Mouse (Mus musculus) midbrain, embryonic 14.5 days (tissue): Measurements from ENCODE around the gene Gnpnat1. TPM values are rescaled to one million over a fixed set of nuclear protein-coding genes. Genes with fewer than 3 reads are reported as not detected.

Source experiments
- ATAC-seq: fragments of 200-750 bp; cut with Nextera tagmentation; 2 replicates; pipeline ENCODE4 v1.8.0; 2017; ENCODE audit warnings: moderate number of reproducible peaks, moderate library complexity; ENCODE audit not compliant: low FRiP score, low TSS enrichment
- DNase-seq: peaks from one replicate; pipeline ENCODE4 v3.0.0-alpha.2; 2015
- H3K27ac ChIP-seq: fragments of 300-500 bp; sonication (generic); replicated peaks from 2 replicates; pipeline ENCODE4 v1.5.1; 2014; ENCODE audit warnings: mild to moderate bottlenecking, low read depth, low read length, moderate library complexity
- H3K27me3 ChIP-seq: fragments of 300-500 bp; sonication (generic); 2 replicates; pipeline ENCODE4 v1.6.1; 2014; ENCODE audit warnings: low read length, control low read depth, mixed read lengths; ENCODE audit not compliant: control insufficient read depth, insufficient read depth
- H3K36me3 ChIP-seq: fragments of 300-500 bp; sonication (generic); 2 replicates; pipeline ENCODE4 v1.6.1; 2014; ENCODE audit warnings: low read length, control low read depth; ENCODE audit not compliant: control insufficient read depth, insufficient read depth
- H3K4me1 ChIP-seq: fragments of 300-500 bp; sonication (generic); 2 replicates; pipeline ENCODE4 v1.6.1; 2014; ENCODE audit warnings: mild to moderate bottlenecking, antibody characterized with exemption, low read length, control low read depth; ENCODE audit not compliant: control insufficient read depth, insufficient read depth
- H3K4me2 ChIP-seq: fragments of 300-500 bp; sonication (generic); 2 replicates; pipeline ENCODE4 v1.6.1; 2014; ENCODE audit warnings: mild to moderate bottlenecking, low read length, moderate library complexity
- H3K4me3 ChIP-seq: fragments of 300-500 bp; sonication (generic); replicated peaks from 2 replicates; pipeline ENCODE4 v1.5.1; 2014; ENCODE audit warnings: low read depth, low read length
- H3K9ac ChIP-seq: fragments of 300-500 bp; sonication (generic); replicated peaks from 2 replicates; pipeline ENCODE4 v1.6.1; 2014; ENCODE audit warnings: mild to moderate bottlenecking, low read length, moderate library complexity
- H3K9me3 ChIP-seq: fragments of 300-500 bp; sonication (generic); 2 replicates; pipeline ENCODE4 v1.6.1; 2016; ENCODE audit warnings: low read length, control low read depth, mixed read lengths; ENCODE audit not compliant: control insufficient read depth
- WGBS: fragments of 180-500 bp; shearing (Covaris S2); extraction: QIAGEN DNeasy Blood & Tissue Kit; methylation state at CpG from one replicate; pipeline ENCODE4 v1.1.7; 2014; 5-methylcytosine and 5-hydroxymethylcytosine counted together
- polyA plus RNA-seq: library from polyadenylated mRNA; unstranded; fragments of >200 nt; fragmentation: Nextera tagmentation; extraction: Ambion mirVana; gene quantifications from 2 replicates; pipeline ENCODE4 v1.2.1, GENCODE M21; 2014

Gene Gnpnat1
- polyA plus RNA-seq, 1 experiment from 2014 or later: 32.3 TPM

DNA sequence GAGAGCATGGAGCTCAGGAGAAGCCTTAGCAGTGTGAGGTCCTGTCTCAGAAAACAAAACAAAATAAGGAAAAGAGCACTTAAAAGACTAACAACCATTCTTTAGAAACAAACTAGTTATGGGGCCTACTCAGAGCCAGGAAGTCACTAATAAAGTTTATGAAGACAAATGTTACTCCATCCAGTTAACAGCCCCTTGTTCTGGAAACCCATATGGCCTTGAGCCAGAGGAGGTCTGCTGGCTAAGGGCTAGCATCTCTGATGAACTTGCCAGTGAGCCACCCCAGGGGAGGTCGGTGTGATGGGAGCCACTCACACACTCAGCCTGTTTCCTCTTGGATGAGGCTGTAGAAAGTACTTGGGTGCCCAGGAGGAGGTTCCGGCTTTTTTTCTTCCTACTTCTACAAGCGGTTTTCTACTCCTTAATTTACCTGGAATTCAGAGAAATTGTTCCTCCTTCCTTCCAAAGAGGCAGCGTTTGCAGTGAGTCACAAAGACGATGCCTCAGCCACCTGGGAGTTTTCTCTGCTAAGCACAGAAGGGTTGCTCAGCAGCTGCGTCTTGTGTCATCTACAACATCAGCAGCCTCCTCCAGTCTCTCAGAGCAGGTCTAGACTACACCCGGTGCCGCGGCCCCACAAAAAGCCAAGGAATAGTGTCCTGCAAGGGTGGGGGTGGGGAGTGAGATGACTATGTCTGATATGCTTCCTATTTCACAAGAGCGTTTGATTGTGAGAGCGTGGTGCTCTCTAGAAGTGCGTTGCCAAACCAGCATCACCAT lies 38.3 kb upstream of the Gnpnat1 start:
- H3K4me1 ChIP-seq: no peaks in the 10 kb centered on the region
- H3K4me2 ChIP-seq: no peak overlapping the region
- no peaks in the 10 kb centered on the region for H3K27me3 ChIP-seq
- H3K4me3 ChIP-seq: no peak overlapping the region
- no peak overlapping the region for H3K27ac ChIP-seq
- no peak overlapping the region for H3K9ac ChIP-seq
- ATAC-seq (no peak), DNase-seq (no peak)
- H3K36me3 ChIP-seq: no peaks in the 10 kb centered on the region
- 73% methylated on average over 12 of the region's 12 CpGs for WGBS
- H3K9me3 ChIP-seq: no peaks in the 10 kb centered on the region

DNA sequence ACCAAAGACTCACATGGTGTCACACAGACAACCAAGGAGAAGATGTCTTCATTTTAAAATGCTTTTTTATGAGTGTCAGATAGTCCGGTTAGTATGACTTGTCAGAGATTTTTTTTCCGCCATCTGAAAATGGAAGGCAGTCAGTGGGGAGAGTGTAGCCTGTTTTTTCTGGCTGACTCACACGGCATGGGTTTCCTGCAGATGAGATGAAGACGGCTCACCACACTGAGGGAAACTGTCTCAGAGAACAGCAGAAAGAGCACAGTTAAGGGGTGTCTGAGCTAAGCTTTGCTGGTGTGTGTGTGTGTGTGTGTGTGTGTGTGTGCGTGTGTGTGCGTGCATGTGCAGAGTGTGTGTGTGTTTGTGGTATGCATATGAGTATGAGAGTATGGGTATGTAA lies 36.6 kb upstream of the Gnpnat1 start:
- Histone ChIP-seq H3K36me3 (no peaks in the 10 kb centered on the region), H3K27me3 (no peaks in the 10 kb centered on the region), H3K4me2 (no peak overlapping the region), H3K9me3 (no peaks in the 10 kb centered on the region), H3K9ac (no peak overlapping the region), H3K4me1 (no peaks in the 10 kb centered on the region), H3K27ac (no peak overlapping the region), H3K4me3 (no peak overlapping the region)
- no peak for DNase-seq
- ATAC-seq: no peak
- WGBS: 77% methylated on average over 6 of the region's 6 CpGs

DNA sequence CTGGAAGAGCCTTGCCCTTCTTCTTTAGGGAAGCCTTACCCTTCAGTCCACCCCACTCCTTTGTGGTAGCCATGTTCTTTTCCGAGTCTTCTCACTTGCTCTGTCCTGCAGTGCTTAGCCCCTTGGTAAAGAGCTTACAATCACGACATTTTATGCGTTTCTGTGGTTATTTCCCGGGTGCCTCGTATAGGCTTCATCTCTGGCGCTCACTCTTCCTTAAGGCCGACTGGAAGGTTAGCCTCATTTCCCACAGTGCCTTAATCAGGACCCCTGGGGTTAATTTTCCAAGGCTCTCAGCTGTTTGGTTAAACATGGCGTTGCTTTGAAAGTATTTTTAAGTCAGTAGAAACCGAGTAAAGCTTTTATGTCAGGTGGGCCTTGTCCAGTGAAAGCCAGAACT lies 34.7 kb upstream of the Gnpnat1 start:
- WGBS: 67% methylated on average over 9 of the region's 9 CpGs
- H3K4me3 ChIP-seq: no peak overlapping the region
- H3K4me2 ChIP-seq: no peak overlapping the region
- H3K27ac ChIP-seq: no peak overlapping the region
- H3K27me3 ChIP-seq: no peaks in the 10 kb centered on the region
- no peaks in the 10 kb centered on the region for H3K36me3 ChIP-seq
- H3K4me1 ChIP-seq: no peaks in the 10 kb centered on the region
- no peaks in the 10 kb centered on the region for H3K9me3 ChIP-seq
- ATAC-seq: no peak
- DNase-seq: no peak
- H3K9ac ChIP-seq: no peak overlapping the region

DNA sequence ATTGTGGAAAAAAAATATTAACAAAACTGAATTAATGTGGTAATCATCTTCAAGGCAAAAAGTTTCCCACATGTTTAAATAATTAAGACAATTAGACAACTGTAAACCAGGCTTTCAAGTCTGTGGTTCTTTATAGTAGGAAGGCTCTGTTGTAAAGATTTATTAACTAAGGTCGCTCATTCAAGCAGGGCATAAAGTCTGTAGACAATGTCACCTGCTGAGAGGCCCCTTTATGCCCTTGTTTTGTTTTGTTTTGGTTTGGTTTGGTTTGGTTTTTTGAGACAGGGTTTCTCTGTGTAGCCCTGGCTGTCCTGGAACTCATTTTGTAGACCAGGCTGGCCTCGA lies 34.2 kb upstream of the Gnpnat1 start:
- no peaks in the 10 kb centered on the region for H3K4me1 ChIP-seq

DNA sequence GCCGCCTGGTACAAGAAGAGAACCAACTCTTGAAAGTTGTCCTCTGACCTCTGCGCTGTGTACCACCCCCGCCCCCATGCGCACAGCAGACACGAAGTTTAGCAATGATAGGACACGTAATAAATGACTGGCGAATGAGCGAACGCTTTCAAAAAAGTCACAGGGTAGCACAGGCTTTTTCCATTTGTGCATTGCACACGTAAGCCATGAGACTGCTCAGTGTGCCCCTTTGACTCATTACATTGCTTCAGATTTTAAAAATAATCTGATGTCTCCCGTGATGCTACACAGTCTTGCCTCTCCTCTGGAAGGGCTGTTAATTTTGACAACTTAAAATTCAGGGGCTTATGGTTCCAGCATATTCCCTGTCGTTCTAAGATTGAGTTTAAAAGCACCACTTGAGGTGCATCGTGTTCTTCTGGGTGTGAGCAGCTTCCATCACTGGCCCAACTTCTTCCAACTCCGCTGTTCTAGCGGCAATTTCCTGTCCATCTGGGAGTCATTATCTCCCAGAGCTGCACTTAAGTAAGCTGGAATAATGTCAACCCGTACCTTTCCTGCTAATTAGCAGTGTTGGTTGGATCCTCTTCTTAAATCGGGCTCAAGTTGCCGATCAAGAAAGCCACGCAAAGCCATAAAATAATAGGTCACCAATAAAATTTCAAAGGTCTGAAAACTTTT lies 33.7 kb upstream of the Gnpnat1 start:
- 92% methylated on average over 19 of the region's 19 CpGs for WGBS
- Histone ChIP-seq H3K4me1 (no peaks in the 10 kb centered on the region), H3K4me3 (no peak overlapping the region), H3K27me3 (no peaks in the 10 kb centered on the region), H3K4me2 (no peak overlapping the region), H3K9me3 (no peaks in the 10 kb centered on the region), H3K36me3 (no peaks in the 10 kb centered on the region), H3K27ac (no peak overlapping the region), H3K9ac (no peak overlapping the region)
- ATAC-seq: no peak
- DNase-seq: no peak

More for the DNA sequence above, 34.2 kb upstream of the Gnpnat1 start:
- Histone ChIP-seq H3K36me3 (no peaks in the 10 kb centered on the region), H3K9ac (no peak overlapping the region), H3K9me3 (no peaks in the 10 kb centered on the region), H3K4me3 (no peak overlapping the region), H3K27me3 (no peaks in the 10 kb centered on the region), H3K27ac (no peak overlapping the region), H3K4me2 (no peak overlapping the region)
- no peak for DNase-seq
- WGBS: 84% methylated on average over 2 of the region's 2 CpGs
- ATAC-seq: no peak

DNA sequence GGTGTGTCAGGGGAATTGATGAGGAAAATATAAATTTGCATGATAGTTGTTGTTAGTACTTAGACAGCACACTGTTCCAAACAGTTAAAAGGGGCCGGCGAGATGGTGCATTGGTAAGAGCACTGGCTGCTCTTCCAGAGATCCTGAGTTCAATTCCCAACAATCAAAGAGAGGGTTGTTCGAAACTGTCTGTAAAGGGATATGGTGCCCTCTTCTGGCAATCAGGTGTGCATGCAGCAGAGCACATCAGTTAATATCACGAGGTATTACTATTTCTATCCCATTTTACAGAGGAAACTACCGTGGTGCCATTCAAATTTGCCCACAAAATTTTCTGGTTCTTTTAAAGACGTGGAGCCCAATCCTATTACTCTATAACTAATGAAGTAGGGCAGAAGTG lies 29.5 kb upstream of the Gnpnat1 start:
- Histone ChIP-seq H3K4me1 (no peaks in the 10 kb centered on the region), H3K36me3 (no peaks in the 10 kb centered on the region), H3K27ac (no peak overlapping the region), H3K9ac (no peak overlapping the region), H3K27me3 (no peaks in the 10 kb centered on the region), H3K4me2 (no peak overlapping the region), H3K4me3 (no peak overlapping the region), H3K9me3 (peaks cover 8% of the 10 kb centered on the region; the same call in 1 of the 2 replicates)
- DNase-seq (no peak), ATAC-seq (no peak)
- WGBS: 67% methylated on average over 6 of the region's 6 CpGs

DNA sequence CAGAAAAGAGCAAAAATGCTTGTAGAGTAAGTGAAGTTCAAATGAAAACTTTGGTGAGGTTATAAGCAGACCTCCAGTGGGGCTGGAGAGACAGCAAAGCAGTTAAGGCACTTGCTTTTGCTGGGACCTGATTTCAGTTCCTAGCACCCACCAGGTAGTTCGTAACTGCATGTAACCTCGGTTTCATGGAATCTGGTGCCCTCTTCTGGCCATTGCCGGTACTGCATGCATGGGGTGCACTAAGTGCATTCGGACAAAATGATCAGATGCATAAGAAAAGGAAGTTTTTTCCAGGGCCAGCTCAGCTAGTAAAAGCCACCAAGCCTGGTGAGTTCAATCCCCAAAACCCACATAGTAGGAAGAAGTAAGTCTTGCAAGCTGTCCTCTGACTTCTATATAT lies 27.3 kb upstream of the Gnpnat1 start:
- ATAC-seq (no peak), DNase-seq (no peak)
- no peaks in the 10 kb centered on the region for H3K27me3 ChIP-seq
- no peak overlapping the region for H3K4me3 ChIP-seq
- WGBS: 70% methylated on average over 4 of the region's 4 CpGs
- H3K4me1 ChIP-seq: no peaks in the 10 kb centered on the region
- no peak overlapping the region for H3K4me2 ChIP-seq
- peaks cover 8% of the 10 kb centered on the region; the same call in 1 of the 2 replicates for H3K9me3 ChIP-seq
- no peak overlapping the region for H3K9ac ChIP-seq
- H3K27ac ChIP-seq: no peak overlapping the region
- no peaks in the 10 kb centered on the region for H3K36me3 ChIP-seq

DNA sequence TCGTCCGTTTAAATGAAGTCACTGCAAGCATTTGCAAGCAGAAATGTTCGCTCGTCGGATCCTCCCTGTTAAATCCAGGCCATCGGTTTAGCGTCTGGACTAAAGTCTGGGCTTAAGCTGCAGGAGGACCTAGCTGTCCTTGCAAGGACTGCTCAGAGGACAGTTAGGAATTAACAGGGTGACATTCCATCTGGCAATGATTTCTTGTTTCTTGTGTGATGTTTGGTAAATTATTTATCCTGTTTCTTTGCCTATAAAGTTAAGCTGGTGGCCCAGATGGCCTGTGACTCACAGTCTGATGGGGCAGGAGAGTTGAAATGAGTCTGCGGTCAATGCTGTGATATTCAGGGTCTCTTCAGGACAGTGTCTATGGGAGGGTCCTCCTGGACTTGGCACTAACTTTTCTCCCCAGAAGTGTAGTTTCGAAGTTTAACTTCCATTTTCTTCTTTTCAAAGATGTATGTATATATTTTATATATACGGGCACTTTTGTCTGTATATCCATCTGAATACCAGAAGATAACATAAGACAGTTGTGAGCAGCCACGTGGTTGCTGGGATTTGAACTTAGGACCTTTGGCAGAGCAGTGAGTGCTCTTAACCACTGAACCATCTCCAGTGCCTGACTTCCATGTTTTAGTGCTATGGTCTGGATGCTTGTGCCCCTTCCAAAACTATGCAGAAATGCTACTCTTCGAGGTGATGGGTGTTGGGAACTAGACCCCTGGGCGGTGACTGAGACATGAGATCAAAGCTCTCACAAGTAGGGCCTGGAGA lies 25.5 kb upstream of the Gnpnat1 start:
- Histone ChIP-seq H3K9ac (no peak overlapping the region), H3K4me1 (no peaks in the 10 kb centered on the region), H3K36me3 (no peaks in the 10 kb centered on the region), H3K27ac (no peak overlapping the region), H3K9me3 (peaks cover 12% of the 10 kb centered on the region; the same call in 1 of the 2 replicates), H3K4me3 (no peak overlapping the region), H3K27me3 (no peaks in the 10 kb centered on the region), H3K4me2 (no peak overlapping the region)
- 94% methylated on average over 13 of the region's 13 CpGs for WGBS
- DNase-seq (no peak), ATAC-seq (no peak)
